Mouse (Mus musculus) heart, embryonic 16.5 days (tissue): ENCODE results near the gene Mycbpap. TPM values are rescaled to one million over a fixed set of nuclear protein-coding genes. Genes with fewer than 3 reads are reported as not detected.
A peak's percentile ranks its signal among the peaks of the same experiment; 100 is the strongest.

Experiments used
- ATAC-seq: fragments of 200-750 bp; cut with Nextera tagmentation; replicated peaks from 2 replicates; pipeline ENCODE4 v1.8.0; 2017; ENCODE audit warnings: moderate number of reproducible peaks; ENCODE audit not compliant: insufficient read depth, low FRiP score; ENCODE audit errors: extremely low read depth
- H3K27ac ChIP-seq: fragments of 300-500 bp; sonication (generic); 2 replicates; pipeline ENCODE4 v1.5.1; 2014; ENCODE audit warnings: mild to moderate bottlenecking, low read length, control low read depth, moderate library complexity
- H3K27me3 ChIP-seq: fragments of 300-500 bp; sonication (generic); 2 replicates; pipeline ENCODE4 v1.6.1; 2014; ENCODE audit warnings: low read length, mixed read lengths; ENCODE audit not compliant: control insufficient read depth, insufficient read depth
- H3K36me3 ChIP-seq: fragments of 300-500 bp; sonication (generic); 2 replicates; pipeline ENCODE4 v1.6.1; 2014; ENCODE audit not compliant: control insufficient read depth, insufficient read depth
- H3K4me1 ChIP-seq: fragments of 300-500 bp; sonication (generic); 2 replicates; pipeline ENCODE4 v1.6.1; 2014; ENCODE audit warnings: low read length, mixed read lengths; ENCODE audit not compliant: control insufficient read depth, insufficient read depth
- H3K4me2 ChIP-seq: fragments of 300-500 bp; sonication (generic); 2 replicates; pipeline ENCODE4 v1.6.1; 2014; ENCODE audit warnings: low read depth, mild to moderate bottlenecking, control low read depth, low read length
- H3K4me3 ChIP-seq: fragments of 300-500 bp; sonication (generic); 2 replicates; pipeline ENCODE4 v1.5.1; 2014; ENCODE audit warnings: mild to moderate bottlenecking, control low read depth, low read length
- H3K9ac ChIP-seq: fragments of 300-500 bp; sonication (generic); 2 replicates; pipeline ENCODE4 v1.6.1; 2014; ENCODE audit warnings: low read length, control low read depth
- H3K9me3 ChIP-seq: fragments of 300-500 bp; sonication (generic); replicated peaks from 2 replicates; pipeline ENCODE4 v1.6.1; 2016; ENCODE audit warnings: low read length; ENCODE audit not compliant: control insufficient read depth
- WGBS: fragments of 180-500 bp; shearing (Covaris S2); extraction: QIAGEN DNeasy Blood & Tissue Kit; methylation state at CpG from one replicate; pipeline ENCODE4 v1.1.7; 2014; 5-methylcytosine and 5-hydroxymethylcytosine counted together
- polyA plus RNA-seq: library from polyadenylated mRNA; unstranded; fragments of >200 nt; fragmentation: Nextera tagmentation; extraction: Ambion mirVana; gene quantifications from 2 replicates; pipeline ENCODE4 v1.2.1, GENCODE M21; 2015

The Mycbpap gene
- polyA plus RNA-seq, 1 experiment from 2014 or later, result 5.7 TPM

DNA sequence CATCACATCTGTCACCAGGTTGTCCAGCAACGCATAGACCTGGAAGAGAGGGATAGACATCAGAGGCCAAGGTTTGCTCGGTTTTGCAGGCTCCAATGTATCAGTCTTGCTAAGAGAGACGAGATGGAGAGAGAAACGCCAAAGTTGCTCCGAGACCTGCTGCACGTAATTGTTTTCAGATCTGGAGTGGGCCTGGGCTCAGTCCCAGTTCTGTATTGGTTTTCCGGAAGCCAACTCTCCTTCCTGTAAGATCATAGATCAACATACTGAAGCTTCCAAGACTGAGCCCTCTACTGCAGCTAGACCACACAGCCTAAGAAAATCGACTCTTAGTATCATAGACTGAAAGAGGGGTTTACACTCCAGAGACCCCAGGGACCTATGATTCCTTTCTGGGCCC lies 20.1 kb downstream of the Mycbpap start:
- no peak overlapping the region for H3K27ac ChIP-seq
- H3K36me3 ChIP-seq, result no peaks in the 10 kb centered on the region
- H3K9me3 ChIP-seq, result no peaks in the 10 kb centered on the region
- H3K4me2 ChIP-seq, result no peak overlapping the region
- 76% methylated on average over 8 of the region's 8 CpGs for WGBS
- H3K4me3 ChIP-seq, result no peak overlapping the region
- ATAC-seq, result no peak
- peaks cover 6% of the 10 kb centered on the region; the same call in 1 of the 2 replicates for H3K27me3 ChIP-seq
- H3K9ac ChIP-seq, result no peak overlapping the region
- peaks cover 33% of the 10 kb centered on the region for H3K4me1 ChIP-seq

DNA sequence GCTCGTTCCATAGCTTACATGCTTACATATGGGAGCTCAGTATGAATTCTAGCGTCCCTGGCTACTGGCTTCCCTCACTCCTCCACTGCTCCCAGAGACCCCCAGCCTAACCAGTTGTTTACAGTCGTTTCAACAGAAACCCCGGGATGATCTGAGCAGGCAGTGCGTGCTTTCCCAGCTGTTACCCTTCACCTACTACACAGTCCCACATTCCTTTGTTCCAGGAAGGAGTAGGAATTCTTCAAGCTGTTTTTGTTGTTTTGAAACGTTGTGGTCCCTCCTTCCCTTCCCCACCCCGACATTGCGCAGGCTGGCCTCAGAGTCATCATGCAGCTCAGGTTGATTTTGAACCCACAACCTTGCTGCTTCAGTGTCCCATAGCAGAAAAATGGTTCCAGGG lies 21.2 kb downstream of the Mycbpap start:
- Histone ChIP-seq H3K9me3 (no peaks in the 10 kb centered on the region), H3K4me3 (peak overlapping the region; percentile 70), H3K27ac (peak overlapping the region; percentile 87), H3K9ac (peak overlapping the region; percentile 88), H3K36me3 (no peaks in the 10 kb centered on the region), H3K4me2 (peak overlapping the region; percentile 72), H3K4me1 (peaks cover 34% of the 10 kb centered on the region), H3K27me3 (peaks cover 6% of the 10 kb centered on the region; the same call in 1 of the 2 replicates)
- 30% methylated on average over 8 of the region's 8 CpGs for WGBS
- no peak for ATAC-seq

DNA sequence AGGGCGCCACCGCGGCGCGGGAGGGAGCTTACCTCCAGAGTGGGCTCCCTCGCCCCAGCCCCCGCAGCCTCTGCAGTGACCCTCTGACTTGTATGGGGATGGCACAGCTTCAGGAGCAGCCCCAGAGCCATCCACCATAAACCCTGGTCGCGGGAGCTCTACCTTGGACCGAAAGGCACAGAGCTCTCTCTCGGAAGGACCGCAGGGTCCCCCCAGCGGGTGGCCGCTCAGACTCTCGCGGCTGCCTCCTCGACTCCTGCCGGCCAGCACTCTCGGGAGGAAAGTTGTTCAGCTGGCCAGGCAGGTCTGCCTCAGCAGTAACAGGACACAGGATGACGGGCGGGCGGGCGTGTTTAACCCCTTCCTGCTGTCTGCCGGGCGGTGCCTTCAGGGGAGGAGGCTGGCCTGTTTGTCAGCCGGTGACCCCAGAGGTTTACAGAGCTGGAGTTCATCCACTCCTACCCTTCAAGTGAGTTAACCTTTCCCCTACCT lies 21.8 kb downstream of the Mycbpap start, which contains the start of gene Epn3:
TSS of gene Epn3 (minus strand) at position 314 of the 492 bp plus-strand sequence.
- Histone ChIP-seq H3K4me3 (peak within 1 kb of the TSS; percentile 70), H3K4me2 (peak within 1 kb of the TSS; percentile 72), H3K36me3 (no peaks in the 10 kb centered on the region), H3K9ac (peak within 1 kb of the TSS; percentile 88), H3K9me3 (no peaks in the 10 kb centered on the region), H3K27ac (peak within 1 kb of the TSS; percentile 87), H3K27me3 (peaks cover 6% of the 10 kb centered on the region; the same call in 1 of the 2 replicates), H3K4me1 (peaks cover 40% of the 10 kb centered on the region)
- WGBS, result under 1% methylated on average over 26 of the region's 26 CpGs
- ATAC-seq, result peak; percentile 41

DNA sequence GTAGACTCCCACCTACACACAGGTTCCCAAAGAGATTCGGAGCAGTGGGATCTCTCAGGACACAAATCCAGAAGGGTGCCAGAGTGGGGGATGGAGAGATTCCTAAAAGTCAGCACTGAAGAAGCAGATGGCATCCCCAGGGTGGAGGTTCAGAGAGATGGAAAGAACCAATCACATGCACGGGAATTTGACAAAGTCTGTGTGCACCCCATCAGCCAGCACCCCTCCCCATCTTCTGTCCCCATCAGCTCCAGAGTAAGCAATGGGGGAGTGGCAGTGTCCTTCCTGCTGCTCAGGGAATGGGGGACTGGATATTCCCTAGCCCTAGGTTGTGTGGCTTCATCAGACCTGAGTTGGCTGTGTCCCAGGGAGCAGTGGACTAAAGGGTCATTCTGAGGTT lies 22.5 kb downstream of the Mycbpap start:
- WGBS, result 3% methylated on average over 2 of the region's 2 CpGs
- peaks cover 6% of the 10 kb centered on the region; the same call in 1 of the 2 replicates for H3K27me3 ChIP-seq
- no peak for ATAC-seq

DNA sequence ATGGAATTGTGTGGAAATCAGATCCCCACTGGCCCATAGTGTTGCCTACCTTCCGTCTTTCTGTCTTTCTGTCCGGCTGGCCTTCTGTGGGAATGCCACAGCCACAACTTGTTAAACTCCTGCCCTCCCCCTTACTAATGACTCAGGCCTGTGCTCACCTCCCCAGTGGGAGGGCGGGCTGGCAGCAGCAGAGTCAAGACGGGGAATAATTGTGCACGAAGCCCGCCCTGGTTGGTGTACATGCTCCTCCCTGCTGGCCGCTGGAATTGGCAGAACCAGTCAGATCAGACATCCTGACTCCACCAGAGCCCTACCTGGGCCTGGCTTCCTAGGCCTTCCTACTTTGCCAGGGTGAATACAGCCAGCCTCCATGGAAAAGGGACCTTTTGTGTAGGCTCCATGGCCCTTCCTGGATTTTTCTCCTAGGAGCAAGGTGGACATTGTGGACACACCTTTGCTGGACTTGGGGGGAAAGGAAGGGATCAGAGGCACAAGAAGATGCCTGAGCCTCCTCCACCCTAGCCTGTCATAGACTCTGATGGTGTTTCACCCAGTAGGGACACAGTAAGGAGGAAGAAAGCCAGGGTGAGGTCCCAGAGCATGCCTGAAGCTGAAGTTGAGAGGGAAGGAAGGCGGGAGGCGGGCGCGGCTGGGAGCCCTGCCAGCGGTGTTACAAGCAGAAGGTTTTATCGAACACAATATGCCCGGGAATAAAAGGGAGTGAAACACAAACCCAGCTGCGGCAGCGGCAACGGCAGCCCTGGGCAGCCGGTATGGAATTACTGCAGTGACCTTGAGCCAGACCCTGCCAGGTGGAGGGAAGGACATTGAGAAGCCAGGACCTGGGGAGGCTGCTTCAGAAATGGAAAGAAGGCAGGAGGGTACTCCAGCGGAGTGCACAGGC lies 23.2 kb downstream of the Mycbpap start:
- peak overlapping the region; percentile 87 for H3K27ac ChIP-seq
- H3K4me1 ChIP-seq, result peaks cover 42% of the 10 kb centered on the region
- no peaks in the 10 kb centered on the region for H3K36me3 ChIP-seq
- H3K4me3 ChIP-seq, result peak overlapping the region; percentile 70
- peak overlapping the region; percentile 88 for H3K9ac ChIP-seq
- H3K27me3 ChIP-seq, result peaks cover 6% of the 10 kb centered on the region; the same call in 1 of the 2 replicates
- H3K9me3 ChIP-seq, result no peaks in the 10 kb centered on the region
- peak; percentile 23; the same call in 1 of the 2 replicates for ATAC-seq
- peak overlapping the region; percentile 72 for H3K4me2 ChIP-seq
- WGBS, result 16% methylated on average over 19 of the region's 19 CpGs

More for the DNA sequence above, 22.5 kb downstream of the Mycbpap start:
- H3K36me3 ChIP-seq, result no peaks in the 10 kb centered on the region
- peak overlapping the region; percentile 70 for H3K4me3 ChIP-seq
- peak overlapping the region; percentile 72 for H3K4me2 ChIP-seq
- H3K27ac ChIP-seq, result peak overlapping the region; percentile 87
- peak overlapping the region; percentile 88 for H3K9ac ChIP-seq
- no peaks in the 10 kb centered on the region for H3K9me3 ChIP-seq
- peaks cover 42% of the 10 kb centered on the region for H3K4me1 ChIP-seq

DNA sequence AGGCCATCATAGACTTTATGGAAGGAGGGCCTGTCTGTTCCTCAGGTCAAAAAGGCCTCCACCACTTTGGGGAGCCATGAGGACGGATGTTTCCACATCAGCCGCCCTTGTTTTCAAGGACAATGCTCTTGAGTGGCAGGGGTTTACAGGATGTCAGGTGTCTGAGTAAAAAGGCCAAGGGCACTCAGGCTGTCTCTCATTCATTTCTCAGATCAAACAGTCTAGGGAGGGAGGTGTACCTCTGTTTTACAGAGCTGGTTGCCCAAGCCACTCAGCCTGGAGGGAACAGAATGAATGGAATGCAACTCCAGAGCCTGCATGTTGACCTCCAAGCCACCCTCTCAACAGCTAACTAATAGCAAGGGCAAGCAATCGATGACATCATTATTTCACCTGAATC lies 26.1 kb downstream of the Mycbpap start:
- Histone ChIP-seq H3K4me2 (peak overlapping the region; percentile 14; the same call in 1 of the 2 replicates), H3K9me3 (no peaks in the 10 kb centered on the region), H3K4me3 (no peak overlapping the region), H3K36me3 (0 out of 2 replicates have a peak, but pooled peaks cover 2% of the 10 kb centered on the region), H3K9ac (peak overlapping the region; percentile 57), H3K4me1 (peaks cover 38% of the 10 kb centered on the region), H3K27me3 (peaks cover 8% of the 10 kb centered on the region; the same call in 1 of the 2 replicates), H3K27ac (peak overlapping the region; percentile 90)
- WGBS, result 43% methylated on average over 3 of the region's 3 CpGs
- ATAC-seq, result peak; percentile 66

DNA sequence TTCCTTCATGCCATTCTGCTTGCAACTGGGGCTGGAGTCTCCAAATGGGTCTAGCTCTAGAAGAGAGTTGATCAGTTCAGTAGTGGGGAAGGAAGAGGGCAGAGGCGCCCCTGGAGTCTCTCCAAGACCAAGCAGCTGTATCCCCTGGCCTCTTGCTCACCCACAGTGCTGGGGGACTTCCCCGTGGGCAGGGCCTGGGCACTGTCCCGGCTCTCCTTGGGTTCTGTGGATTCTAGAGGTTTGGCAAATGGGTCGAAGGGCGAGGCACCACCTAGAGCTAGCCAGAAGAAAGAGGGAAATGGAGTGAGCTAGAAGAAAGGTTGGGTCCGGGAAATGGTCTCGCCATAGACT lies 29.8 kb downstream of the Mycbpap start:
- H3K4me3 ChIP-seq, result no peak overlapping the region
- H3K4me1 ChIP-seq, result peaks cover 10% of the 10 kb centered on the region
- no peak overlapping the region for H3K27ac ChIP-seq
- H3K4me2 ChIP-seq, result no peak overlapping the region
- 0 out of 2 replicates have a peak, but pooled peaks cover 2% of the 10 kb centered on the region for H3K36me3 ChIP-seq
- no peak overlapping the region for H3K9ac ChIP-seq
- WGBS, result 68% methylated on average over 7 of the region's 7 CpGs
- no peak for ATAC-seq
- peaks cover 15% of the 10 kb centered on the region for H3K27me3 ChIP-seq
- no peaks in the 10 kb centered on the region for H3K9me3 ChIP-seq

DNA sequence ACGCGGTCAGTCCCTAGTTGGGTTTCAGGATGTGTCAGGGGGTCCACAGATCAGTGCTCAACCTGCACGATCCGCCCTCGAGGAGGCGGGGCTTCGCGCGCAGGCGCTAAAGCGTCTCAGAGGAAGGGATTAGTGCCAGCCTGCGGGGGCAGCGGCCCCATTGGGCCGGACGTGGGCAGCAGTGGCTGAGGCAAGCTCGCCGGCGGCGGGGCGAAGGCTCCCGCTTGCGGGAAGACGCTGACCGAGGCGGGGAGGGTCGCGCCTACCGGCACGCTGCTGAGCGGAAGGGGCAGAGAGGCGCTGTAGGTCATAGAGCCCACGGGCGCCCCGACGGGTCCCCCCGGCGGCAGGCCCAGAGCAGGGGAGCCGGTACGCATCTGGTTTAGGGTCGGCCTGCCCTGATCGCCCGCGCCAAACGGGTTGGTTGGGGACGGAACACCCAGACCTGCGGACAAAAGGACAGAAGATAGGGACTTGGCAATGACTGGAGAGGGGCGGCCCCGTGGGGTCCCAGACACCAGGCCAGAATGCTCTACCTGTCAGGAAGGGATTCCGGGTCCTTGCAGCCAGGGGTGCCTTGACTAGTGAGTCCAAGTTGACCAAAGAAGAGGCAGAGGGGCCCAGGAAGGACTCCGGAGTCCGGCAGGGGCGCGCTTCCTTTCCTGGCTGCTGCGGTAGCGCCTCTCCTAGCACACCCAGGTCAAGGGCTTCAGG lies 30.4 kb downstream of the Mycbpap start:
- 20% methylated on average over 55 of the region's 55 CpGs for WGBS
- Histone ChIP-seq H3K9me3 (no peaks in the 10 kb centered on the region), H3K27ac (no peak overlapping the region), H3K9ac (peak overlapping the region; percentile 62), H3K4me1 (peaks cover 10% of the 10 kb centered on the region), H3K4me2 (peak overlapping the region; percentile 62), H3K27me3 (peaks cover 20% of the 10 kb centered on the region), H3K36me3 (0 out of 2 replicates have a peak, but pooled peaks cover 2% of the 10 kb centered on the region), H3K4me3 (peak overlapping the region; percentile 43)
- no peak for ATAC-seq
